Mouse (Mus musculus) brain, embryonic 14.5 days (tissue): ENCODE data around the gene Tgfb3. TPM values are rescaled to one million over a fixed set of nuclear protein-coding genes. Genes with fewer than 3 reads are reported as not detected.

Source experiments
- DNase-seq: peaks from one replicate; pipeline ENCODE4 v3.0.0-alpha.2; 2011; ENCODE audit warnings: low read depth
- CTCF ChIP-seq: fragments of 200-500 bp; IDR thresholded peaks from 2 replicates; pipeline ENCODE4 v1.5.1; 2012; ENCODE audit warnings: inconsistent platforms, mild to moderate bottlenecking, moderate library complexity, borderline replicate concordance; ENCODE audit not compliant: insufficient read depth, insufficient read length; ENCODE audit errors: extremely low read depth
- POLR2A ChIP-seq: fragments of 200-500 bp; IDR thresholded peaks from 2 replicates; pipeline ENCODE4 v1.6.1; 2012; ENCODE audit warnings: mild to moderate bottlenecking, inconsistent platforms, borderline replicate concordance; ENCODE audit not compliant: poor library complexity, insufficient read depth, insufficient read length, severe bottlenecking; ENCODE audit errors: extremely low read depth
- polyA plus RNA-seq: library from polyadenylated mRNA; depleted of rRNA; stranded (reverse); fragments of >200 nt; gene quantifications from 2 replicates; pipeline ENCODE4 v1.2.3, GENCODE M21; 2012; rRNA removed

Gene Tgfb3
- 6.6 and 7.3 TPM in 2 replicates for polyA plus RNA-seq

DNA sequence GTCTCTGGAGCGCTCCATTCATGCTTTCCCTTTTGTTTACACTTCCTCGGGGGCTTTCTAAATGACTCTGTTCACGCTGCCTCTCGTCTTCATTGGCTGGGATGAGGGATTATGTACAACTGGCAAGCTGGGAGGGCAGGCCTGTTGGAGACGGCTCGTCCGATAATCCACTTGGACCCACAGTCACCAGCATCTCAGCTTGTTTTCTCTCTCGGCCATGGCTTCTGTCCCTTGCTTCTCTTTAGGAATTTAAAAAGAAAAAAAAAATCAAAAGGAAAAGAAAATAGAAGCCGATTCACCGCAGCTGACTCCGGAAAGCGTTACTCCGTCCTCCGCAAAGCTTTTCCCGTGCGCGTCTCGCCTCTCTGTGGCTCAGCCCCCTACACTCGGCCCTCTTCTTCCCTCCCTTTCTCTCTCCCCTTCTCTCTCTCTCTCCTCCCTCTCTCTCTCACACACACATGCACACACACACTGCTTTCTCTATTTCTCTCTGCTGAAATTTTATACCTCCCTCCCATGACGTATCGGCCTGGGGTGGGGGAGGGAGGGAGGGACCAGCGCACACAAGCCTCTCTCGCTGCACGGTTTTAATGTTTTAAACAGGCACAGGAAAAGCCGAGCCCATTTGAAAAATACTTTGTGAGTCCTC lies at the start of gene Tgfb3:
TSS of gene Tgfb3 (minus strand) at position 489 of the 649 bp plus-strand sequence.
- DNase-seq: peak; percentile 82
- no peak for TF ChIP-seq CTCF
- TF ChIP-seq POLR2A: no peak

DNA sequence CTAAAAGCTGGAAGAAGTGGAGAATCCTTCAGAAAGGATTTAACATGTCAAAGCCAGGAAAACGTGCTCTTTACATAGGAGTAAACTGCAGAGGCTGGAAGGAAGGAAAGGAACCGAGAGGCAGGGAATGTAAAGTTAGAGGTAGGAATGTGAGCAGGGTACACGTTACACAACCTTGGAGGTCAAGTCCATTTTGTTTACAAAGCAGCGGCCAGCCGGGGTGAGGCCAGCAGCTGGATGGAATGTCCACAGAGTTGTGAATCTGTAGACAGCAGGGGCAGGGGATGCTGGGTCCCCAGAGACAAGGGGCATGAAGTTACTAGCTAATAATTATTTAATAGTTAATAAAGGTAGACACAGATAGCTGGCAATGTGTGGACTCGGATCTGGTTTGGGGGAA lies 49.3 kb upstream of the Tgfb3 start:
- no peak for DNase-seq
- TF ChIP-seq POLR2A: no peak
- TF ChIP-seq CTCF: no peak

DNA sequence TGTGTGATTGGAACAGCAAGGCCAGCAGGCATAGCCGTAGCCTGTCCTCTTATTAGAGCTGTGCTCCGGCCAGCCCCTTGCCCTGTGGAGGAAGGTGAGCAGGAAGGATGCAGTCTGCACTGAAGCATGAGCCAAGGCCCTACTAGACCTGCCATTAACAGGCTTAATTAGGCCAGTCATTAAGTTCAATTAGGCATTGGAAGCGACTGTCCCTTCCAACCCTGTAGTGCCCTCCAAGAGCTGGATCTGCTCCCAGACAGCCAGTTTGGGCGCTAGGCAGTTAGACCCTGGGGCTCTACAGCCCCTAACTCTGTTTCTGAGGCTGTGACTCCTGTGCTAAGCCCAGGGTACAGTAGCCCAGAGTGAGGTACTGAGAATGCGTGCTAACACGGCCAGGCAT lies 45.2 kb upstream of the Tgfb3 start:
- peak; percentile 25 for DNase-seq
- no peak for TF ChIP-seq CTCF
- TF ChIP-seq POLR2A: no peak

DNA sequence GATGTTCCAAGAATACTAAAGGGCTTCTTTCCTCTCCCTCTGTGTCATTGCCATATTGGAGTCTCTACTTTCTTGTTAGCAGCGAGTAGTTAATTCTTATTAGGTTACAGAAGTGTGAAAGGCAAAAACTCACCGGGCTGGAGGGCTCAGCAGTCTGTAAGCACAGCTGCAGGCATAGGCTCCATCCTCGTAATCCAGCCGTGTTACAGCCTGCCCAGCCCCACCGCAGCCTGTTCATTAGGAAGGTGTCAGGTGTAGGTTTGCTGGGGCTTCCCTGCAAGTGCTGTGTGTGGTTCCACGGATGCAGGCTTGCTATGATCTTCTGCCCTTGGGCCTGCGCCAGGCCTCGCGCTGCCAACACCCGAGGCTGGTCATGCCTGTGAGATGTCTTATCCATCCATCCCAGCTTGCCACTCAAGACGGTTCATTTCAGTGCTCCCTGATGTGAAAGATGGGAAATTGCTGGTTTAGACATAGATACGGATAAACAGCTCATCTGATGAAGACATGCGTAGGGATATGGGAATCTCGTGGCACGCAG lies 37.5 kb upstream of the Tgfb3 start:
- TF ChIP-seq POLR2A (no peak), CTCF (no peak)
- no peak for DNase-seq

DNA sequence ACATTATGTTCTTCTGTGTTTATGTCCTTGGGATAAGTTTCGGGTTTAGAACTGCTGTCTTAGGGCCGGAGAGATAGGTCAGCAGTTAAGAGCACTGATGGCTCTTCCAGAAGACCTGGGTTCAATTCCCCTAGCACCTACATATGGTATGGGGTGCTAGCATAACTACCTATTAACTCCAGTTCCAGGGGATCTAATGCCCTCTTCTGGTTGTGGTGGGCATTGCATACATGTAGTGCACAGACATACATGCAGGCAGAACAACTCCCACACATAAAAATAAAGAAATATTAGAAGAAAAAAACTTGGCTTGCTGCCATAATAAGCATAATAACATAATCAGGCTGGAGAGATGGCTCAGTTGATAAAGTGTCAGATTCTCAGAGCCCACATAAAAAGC lies 31.8 kb upstream of the Tgfb3 start:
- TF ChIP-seq POLR2A: no peak
- peak; percentile 42; the same call in 1 of the 2 replicates for TF ChIP-seq CTCF
- DNase-seq: no peak

DNA sequence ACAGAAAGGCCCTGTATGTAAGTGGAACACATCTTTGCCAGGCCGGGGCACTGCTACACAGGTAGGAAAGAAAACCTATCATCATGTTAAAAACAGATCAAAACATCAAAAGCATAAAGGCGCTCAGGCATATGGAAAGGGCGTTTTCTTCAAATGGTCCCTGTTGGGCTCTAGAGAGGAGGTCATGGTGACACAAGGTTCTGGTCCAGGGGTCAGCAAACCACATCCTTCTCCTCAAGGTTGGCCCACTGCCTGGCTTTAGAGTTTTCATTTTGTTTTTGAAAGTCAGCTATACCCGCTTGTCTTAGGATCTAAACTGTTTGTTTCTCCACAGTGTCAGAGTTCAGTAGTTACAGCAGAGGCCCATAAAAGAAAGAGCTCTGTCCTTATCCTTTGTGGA lies 30.7 kb upstream of the Tgfb3 start:
- TF ChIP-seq CTCF (no peak), POLR2A (no peak)
- no peak for DNase-seq

DNA sequence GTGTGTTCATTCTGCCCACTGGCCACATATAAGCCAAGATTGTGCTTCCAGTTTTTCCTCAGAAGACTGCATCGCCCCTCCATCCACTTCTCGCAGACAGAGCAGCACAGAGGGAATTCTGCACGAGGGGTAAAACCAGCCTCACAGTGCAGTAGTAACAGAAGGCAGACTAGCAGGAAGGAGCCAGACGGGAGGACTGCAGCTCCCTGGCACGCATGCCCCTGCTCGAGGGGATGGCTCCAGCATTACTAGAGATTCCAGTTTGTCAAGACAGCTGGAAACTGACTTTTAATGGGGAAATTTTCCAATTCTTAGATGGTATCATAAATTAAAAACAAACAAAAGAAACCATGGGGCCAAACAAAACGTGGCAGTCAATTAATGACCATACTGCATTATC lies 28.8 kb upstream of the Tgfb3 start:
- no peak for TF ChIP-seq POLR2A
- no peak for TF ChIP-seq CTCF
- DNase-seq: peak; percentile 54

DNA sequence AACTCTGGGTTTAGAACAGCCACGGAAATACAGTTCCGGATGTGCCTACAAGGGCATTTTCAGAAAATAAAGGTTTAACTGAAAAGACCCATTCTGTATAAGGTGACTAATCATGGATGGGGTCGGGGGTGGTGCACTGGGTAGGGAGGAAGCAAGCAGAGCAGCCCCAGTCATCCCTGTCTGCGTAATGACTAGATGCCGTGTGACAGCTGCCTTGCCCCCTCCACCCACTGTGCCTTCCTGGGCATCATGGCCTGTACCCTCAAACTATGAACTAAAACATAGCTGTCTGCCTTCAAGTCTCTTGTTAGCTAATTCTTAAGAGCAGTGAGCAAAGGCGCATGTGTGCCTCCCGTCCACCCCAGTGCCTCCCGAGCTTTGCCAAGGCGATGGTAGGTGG lies 27.2 kb upstream of the Tgfb3 start:
- no peak for DNase-seq

DNA sequence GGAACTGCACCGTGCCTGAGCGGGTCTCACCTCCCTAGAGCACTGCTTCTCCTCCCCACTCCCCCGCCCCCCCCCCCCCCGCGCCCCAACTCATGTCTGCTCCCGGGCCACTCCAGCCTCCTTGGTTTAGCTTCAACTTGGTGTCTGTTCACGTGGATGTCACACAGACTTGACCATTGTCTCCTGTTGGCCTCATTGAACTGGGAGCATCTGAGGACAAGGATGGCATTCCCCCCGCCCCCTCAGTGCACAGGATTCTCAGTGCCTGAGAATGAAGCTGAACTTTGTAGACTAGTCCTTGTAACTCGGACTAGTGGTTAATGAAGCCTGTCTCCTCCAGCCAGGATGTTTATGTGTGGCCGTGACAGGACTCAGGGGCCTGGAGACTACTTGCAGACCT lies 26.7 kb upstream of the Tgfb3 start:
- no peak for DNase-seq
- no peak for TF ChIP-seq CTCF

More for the DNA sequence above, 27.2 kb upstream of the Tgfb3 start:
- TF ChIP-seq POLR2A (no peak), CTCF (no peak)

DNA sequence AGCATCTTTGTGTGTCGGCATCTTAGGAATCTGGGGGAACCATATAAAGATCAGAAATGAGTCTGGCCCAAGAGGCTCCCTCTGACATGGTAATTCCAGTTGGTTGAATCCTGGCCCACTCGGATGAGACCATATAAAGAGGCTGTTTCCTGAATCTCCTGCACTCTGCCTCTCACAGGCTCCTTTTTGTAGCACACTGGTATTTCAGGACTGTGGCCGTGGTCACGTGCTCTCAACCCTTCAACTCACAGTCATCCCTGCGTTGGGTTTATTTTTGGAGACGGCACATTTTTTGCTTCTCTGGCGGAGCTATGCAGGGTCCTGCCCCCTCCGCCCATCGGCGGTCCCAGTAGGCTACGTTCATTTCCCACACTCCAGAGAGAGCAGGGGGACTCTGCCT lies 25.5 kb upstream of the Tgfb3 start:
- DNase-seq: peak; percentile 12
- TF ChIP-seq POLR2A (no peak), CTCF (no peak)

DNA sequence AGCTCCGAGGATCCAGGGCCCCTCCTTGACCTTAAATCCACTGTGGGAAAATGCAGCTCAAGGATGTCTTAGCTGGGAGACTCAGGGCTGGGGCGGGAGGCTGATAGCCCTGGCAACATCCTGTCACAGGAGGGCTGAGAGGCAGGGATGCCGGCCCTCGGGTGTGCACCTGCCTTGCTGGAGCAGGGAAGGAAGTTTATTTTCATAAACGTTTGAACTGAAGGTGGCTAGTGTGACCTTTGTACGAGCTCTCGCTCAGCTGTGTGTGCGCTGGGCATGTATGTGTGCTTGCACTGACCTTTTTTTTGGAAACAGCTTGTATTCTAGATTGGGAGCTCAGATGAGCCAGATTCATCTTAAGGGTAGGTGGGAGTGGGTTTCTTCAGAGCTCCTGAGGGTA lies 25.0 kb upstream of the Tgfb3 start:
- no peak for DNase-seq
- TF ChIP-seq POLR2A (no peak), CTCF (no peak)

DNA sequence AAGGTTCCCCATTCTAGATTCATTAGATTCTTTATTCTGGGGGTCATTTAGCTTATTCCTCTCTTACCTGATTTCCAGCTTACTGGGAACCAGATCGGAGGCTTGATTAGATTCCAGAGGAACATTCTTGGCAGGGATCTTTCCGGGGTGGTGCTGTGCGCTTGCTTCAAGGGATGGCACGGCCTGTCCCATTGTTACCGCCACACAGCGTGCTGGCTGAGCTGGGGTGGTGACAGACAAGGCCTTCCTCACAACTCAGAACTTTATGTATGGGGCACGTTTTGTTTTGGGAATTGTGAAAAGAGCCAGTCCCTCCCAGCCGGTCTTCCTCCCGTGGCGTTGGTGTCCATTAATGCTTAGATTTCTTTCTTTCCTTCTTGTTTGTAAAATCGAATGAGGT lies 24.6 kb upstream of the Tgfb3 start:
- TF ChIP-seq CTCF (no peak), POLR2A (no peak)

DNA sequence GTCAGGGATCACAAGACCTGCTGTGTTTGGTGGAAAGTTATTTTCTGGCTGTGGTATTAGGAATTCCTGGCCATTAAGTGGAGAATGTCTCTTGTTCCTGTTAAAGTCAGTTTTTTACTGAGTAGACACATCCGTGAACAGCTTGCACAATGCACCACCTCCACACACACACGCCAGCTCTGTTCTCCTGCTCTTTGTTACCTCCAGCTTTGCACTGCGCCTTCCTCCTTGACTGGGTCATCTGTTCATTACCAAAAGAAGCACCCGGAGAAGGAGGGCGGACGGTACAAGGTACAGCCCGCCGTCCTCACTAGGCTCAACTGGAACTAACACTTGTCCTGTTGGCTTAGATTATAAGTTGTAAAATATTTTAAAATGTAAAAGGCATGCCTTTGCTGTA lies 23.8 kb upstream of the Tgfb3 start:
- peak; percentile 14 for DNase-seq
- no peak for TF ChIP-seq POLR2A
- TF ChIP-seq CTCF: no peak

More for the DNA sequence above, 24.6 kb upstream of the Tgfb3 start:
- peak; percentile 67 for DNase-seq

DNA sequence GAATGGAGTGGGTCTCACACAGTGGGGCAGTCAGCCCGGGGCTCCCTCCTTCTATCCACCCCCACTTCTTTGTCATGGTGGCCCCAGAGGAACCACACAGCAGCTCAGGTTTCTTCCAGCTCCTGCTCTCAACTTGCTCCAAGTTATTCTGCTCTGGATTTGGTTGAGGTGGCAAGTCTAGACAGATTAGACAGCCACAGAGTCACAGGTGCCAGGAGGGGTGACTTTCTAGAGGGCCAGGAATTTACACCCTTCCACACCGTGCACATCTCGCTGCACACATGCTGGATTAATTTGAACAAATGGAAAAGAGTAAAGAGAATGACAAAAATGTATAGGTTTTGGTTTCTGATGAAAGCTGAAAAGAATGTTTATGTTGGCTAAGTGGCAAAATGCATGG lies 21.9 kb upstream of the Tgfb3 start:
- DNase-seq: no peak
- no peak for TF ChIP-seq POLR2A
- TF ChIP-seq CTCF: no peak
